Mouse (Mus musculus) ES-Bruce4 (cell line): ENCODE results near the gene Gm10477. TPM values are rescaled to one million over a fixed set of nuclear protein-coding genes. Genes with fewer than 3 reads are reported as not detected.
A peak's percentile ranks its signal among the peaks of the same experiment; 100 is the strongest.

Experiments
- H3K27ac ChIP-seq: 2 replicates; pipeline ENCODE4 v1.5.1; 2012; ENCODE audit warnings: low read length, inconsistent platforms; ENCODE audit not compliant: insufficient read depth
- H3K27me3 ChIP-seq: 2 replicates; pipeline ENCODE4 v1.6.1; 2012; ENCODE audit warnings: mild to moderate bottlenecking, low read length, inconsistent platforms; ENCODE audit not compliant: control insufficient read depth, poor library complexity, insufficient read depth, severe bottlenecking
- H3K36me3 ChIP-seq: 2 replicates; pipeline ENCODE4 v1.6.1; 2012; ENCODE audit warnings: inconsistent platforms, mild to moderate bottlenecking, low read length, moderate library complexity; ENCODE audit not compliant: control insufficient read depth, poor library complexity, insufficient read depth, severe bottlenecking
- H3K4me1 ChIP-seq: one replicate; pipeline ENCODE4 v1.8.1; 2011; ENCODE audit warnings: low read length; ENCODE audit not compliant: control insufficient read depth, insufficient read depth
- H3K4me3 ChIP-seq: 2 replicates; pipeline ENCODE4 v1.5.1; 2011; ENCODE audit warnings: low read depth, mild to moderate bottlenecking, low read length
- H3K9ac ChIP-seq: 2 replicates; pipeline ENCODE4 v1.6.1; 2012; ENCODE audit warnings: low read depth, mild to moderate bottlenecking, inconsistent platforms; ENCODE audit not compliant: poor library complexity, severe bottlenecking
- H3K9me3 ChIP-seq: replicated peaks from 2 replicates; pipeline ENCODE4 v1.6.1; 2012; ENCODE audit warnings: mild to moderate bottlenecking, low read length, inconsistent platforms; ENCODE audit not compliant: control insufficient read depth, poor library complexity, insufficient read depth, severe bottlenecking
- CTCF ChIP-seq: IDR thresholded peaks from one replicate; pipeline ENCODE4 v1.8.1; 2011; ENCODE audit warnings: low read depth, low read length
- EP300 ChIP-seq: IDR thresholded peaks from 2 replicates; pipeline ENCODE4 v1.6.1; 2011; ENCODE audit warnings: low read depth, low read length; ENCODE audit not compliant: insufficient read depth
- POLR2A ChIP-seq: IDR thresholded peaks from one replicate; pipeline ENCODE4 v1.8.1; 2011; ENCODE audit warnings: low read length; ENCODE audit not compliant: insufficient read depth
- polyA plus RNA-seq: library from polyadenylated mRNA; stranded (reverse); fragments of >200 nt; gene quantifications from 2 replicates; pipeline ENCODE4 v1.2.4, GENCODE M21; 2011; ENCODE audit warnings: low read depth; ENCODE audit not compliant: missing spikeins, insufficient read depth, insufficient read length

The Gm10477 gene
- polyA plus RNA-seq, 1 experiment: not detected

GRCm38 (mm10) chrX:56549506-56549905 is 25.0 kb downstream of the Gm10477 start, which contains the start of gene Gm648:
Gm648 (minus strand) TSS chrX:56549606.
- no peak within 1 kb of the TSS for H3K27ac ChIP-seq
- H3K9ac ChIP-seq: no peak within 1 kb of the TSS
- H3K9me3 ChIP-seq: no peaks in the 10 kb centered on the region
- H3K4me3 ChIP-seq: no peak within 1 kb of the TSS
- no peaks in the 10 kb centered on the region for H3K27me3 ChIP-seq
- H3K36me3 ChIP-seq: no peaks in the 10 kb centered on the region
- H3K4me1 ChIP-seq: no peaks in the 10 kb centered on the region
- TF ChIP-seq CTCF: no peak
- TF ChIP-seq EP300: no peak
- no peak for TF ChIP-seq POLR2A

- no peak overlapping the region for H3K27ac ChIP-seq
- no peak overlapping the region for H3K9ac ChIP-seq
- no peaks in the 10 kb centered on the region for H3K36me3 ChIP-seq
- no peak for TF ChIP-seq EP300
- no peak for TF ChIP-seq POLR2A
- TF ChIP-seq CTCF: no peak
- H3K9me3 ChIP-seq: no peaks in the 10 kb centered on the region
- H3K27me3 ChIP-seq: no peaks in the 10 kb centered on the region
- no peaks in the 10 kb centered on the region for H3K4me1 ChIP-seq
- no peak overlapping the region for H3K4me3 ChIP-seq
Measured at GRCm38 (mm10) chrX:56553584-56553983, 29.0 kb downstream of the Gm10477 start.

- no peaks in the 10 kb centered on the region for H3K4me1 ChIP-seq
- no peaks in the 10 kb centered on the region for H3K9me3 ChIP-seq
- TF ChIP-seq CTCF: peak; percentile 41
- no peak for TF ChIP-seq POLR2A
- no peak overlapping the region for H3K27ac ChIP-seq
- H3K4me3 ChIP-seq: no peak overlapping the region
- H3K36me3 ChIP-seq: no peaks in the 10 kb centered on the region
- H3K9ac ChIP-seq: no peak overlapping the region
- no peaks in the 10 kb centered on the region for H3K27me3 ChIP-seq
Measured at GRCm38 (mm10) chrX:56572465-56572864, 47.9 kb downstream of the Gm10477 start.

Other genes with a start within 250 kb of the Gm10477 start
- gene Zfp449, start 178.3 kb upstream of the Gm10477 start, polyA plus RNA-seq: 4.4 and 6.2 TPM in 2 replicates
- gene Smim10l2a, start 150.2 kb upstream of the Gm10477 start, polyA plus RNA-seq: 3.3 and 3.5 TPM in 2 replicates
- 2.4 TPM in 1 of 2 replicates, not detected in the other for gene Gm2174, start 76.8 kb upstream of the Gm10477 start, polyA plus RNA-seq
- gene Ints6l, start 69.9 kb upstream of the Gm10477 start, polyA plus RNA-seq: 10.5 and 11.1 TPM in 2 replicates
- 1.1 TPM in 1 of 2 replicates, not detected in the other for gene Gm648, start 24.9 kb downstream of the Gm10477 start, polyA plus RNA-seq
- gene Mmgt1, start 73.3 kb downstream of the Gm10477 start, polyA plus RNA-seq: 21.0 and 21.1 TPM in 2 replicates
- 9.9 and 10.0 TPM in 2 replicates for gene Slc9a6, start 85.0 kb downstream of the Gm10477 start, polyA plus RNA-seq
- 162 and 169 TPM in 2 replicates for gene Fhl1, start 207.0 kb downstream of the Gm10477 start, polyA plus RNA-seq